Mouse (Mus musculus) layer of hippocampus, postnatal 36 days (tissue): ENCODE measurements around the gene Slc16a14. TPM values are rescaled to one million over a fixed set of nuclear protein-coding genes. Genes with fewer than 3 reads are reported as not detected.
"Not testable (repeated sequence)": the region's sequence is repeated elsewhere in the genome, so short reads cannot be mapped to it uniquely, and the experiment has no call there.

ENCODE experiments used
- DNase-seq, 2 experiments: peaks; one replicate each; pipeline ENCODE4 v3.0.0; 2022
- total RNA-seq, 2 experiments: library from RNA; stranded (reverse); gene quantifications; 2 replicates each; pipeline ENCODE4 v1.2.3; 2021

Slc16a14 gene
- total RNA-seq, result 10 to 100 TPM; 12.4 to 15.6 TPM

- peak; percentile 53 to 57 for DNase-seq
Observed at GRCm38 (mm10) chr1:84934503-84935333, at the start of gene Slc16a14. Gene Slc16a14 (minus strand): TSS chr1:84935134.

GRCm38 (mm10) chr1:84961779-84962178 lies 26.8 kb upstream of the Slc16a14 start:
- DNase-seq, result not testable (repeated sequence)

GRCm38 (mm10) chr1:84957713-84958112 lies 22.8 kb upstream of the Slc16a14 start:
- DNase-seq, result not testable (repeated sequence)

- not testable (repeated sequence) for DNase-seq
Observed at GRCm38 (mm10) chr1:84956771-84957170, 21.8 kb upstream of the Slc16a14 start.

GRCm38 (mm10) chr1:84952456-84953181 lies 17.7 kb upstream of the Slc16a14 start:
- DNase-seq, result no peak

GRCm38 (mm10) chr1:84951566-84951965 lies 16.6 kb upstream of the Slc16a14 start:
- no peak for DNase-seq

- DNase-seq, result no peak
Observed at GRCm38 (mm10) chr1:84947390-84947789, 12.5 kb upstream of the Slc16a14 start.

GRCm38 (mm10) chr1:84945950-84946349 lies 11.0 kb upstream of the Slc16a14 start:
- no peak for DNase-seq

GRCm38 (mm10) chr1:84943549-84943948 lies 8.6 kb upstream of the Slc16a14 start:
- DNase-seq, result no peak

- no peak for DNase-seq
Observed at GRCm38 (mm10) chr1:84942666-84943065, 7.7 kb upstream of the Slc16a14 start.

GRCm38 (mm10) chr1:84940322-84940721 lies 5.4 kb upstream of the Slc16a14 start:
- no peak for DNase-seq

GRCm38 (mm10) chr1:84939466-84939865 lies 4.5 kb upstream of the Slc16a14 start:
- DNase-seq, result no peak

GRCm38 (mm10) chr1:84936716-84937510 lies 2.0 kb upstream of the Slc16a14 start:
- no peak for DNase-seq

GRCm38 (mm10) chr1:84935668-84936067 lies 734 bp upstream of the Slc16a14 start:
- DNase-seq, result peak; percentile 75 to 80

- DNase-seq, result peak in 1 of 2 experiments; percentile 48
Observed at GRCm38 (mm10) chr1:84934151-84934502, 807 bp downstream of the Slc16a14 start.

GRCm38 (mm10) chr1:84933472-84934150 lies 1.3 kb downstream of the Slc16a14 start:
- peak; percentile 81 for DNase-seq

- DNase-seq, result no peak
Observed at GRCm38 (mm10) chr1:84925599-84925998, 9.3 kb downstream of the Slc16a14 start.

GRCm38 (mm10) chr1:84924134-84924533 lies 10.8 kb downstream of the Slc16a14 start:
- DNase-seq, result no peak

GRCm38 (mm10) chr1:84923432-84923831 lies 11.5 kb downstream of the Slc16a14 start:
- no peak for DNase-seq

- DNase-seq, result no peak
Observed at GRCm38 (mm10) chr1:84918865-84919264, 16.1 kb downstream of the Slc16a14 start.

- DNase-seq, result no peak
Observed at GRCm38 (mm10) chr1:84915010-84915409, 19.9 kb downstream of the Slc16a14 start.

GRCm38 (mm10) chr1:84912571-84912970 lies 22.4 kb downstream of the Slc16a14 start:
- no peak for DNase-seq
